In the genomic region with DNA sequence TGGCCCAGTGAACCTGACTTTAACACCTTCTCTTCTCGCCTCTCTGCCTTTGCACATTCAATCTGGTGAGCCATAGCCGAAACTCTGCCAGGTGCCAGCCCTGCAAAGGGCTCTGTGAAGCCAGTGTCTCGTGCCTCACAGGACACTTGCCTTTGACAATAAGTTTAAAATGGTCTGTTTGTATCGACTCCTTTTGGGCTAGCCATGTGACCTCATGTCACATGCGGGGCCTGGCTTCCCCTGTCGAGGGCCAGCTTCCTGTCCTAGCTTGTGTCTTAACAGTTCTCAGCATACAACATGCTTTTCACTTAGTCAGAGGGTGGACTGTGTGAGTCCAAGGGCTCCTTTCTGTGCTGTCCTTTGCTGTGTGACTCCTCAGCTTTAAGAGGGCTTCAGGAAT, we compare ENCODE assay signal across 35 mouse cellular contexts. TPM values are rescaled to one million over a fixed set of nuclear protein-coding genes. Genes with fewer than 3 reads are reported as not detected.
DNase-seq lines count a peak whose midpoint lies in the region; ATAC-seq and TF ChIP-seq lines count a peak whose summit lies in the region.
"Had no signal": no experiment of that assay in that cellular context is flagged by ENCODE, and none has a peak within 500 bp of the region (broad histone marks: within the 10 kb centered on the region; RNA-seq: fewer than 3 reads in every experiment).

No protein-coding gene starts in this region.

- peaks cover 13% of the 10 kb centered on the region for H3K27me3 ChIP-seq in heart, embryonic 12.5 days (replicated peaks)
- H3K27me3 ChIP-seq in megakaryocyte, embryonic 14.5 days (replicated peaks) = peaks cover 2% of the 10 kb centered on the region
- H3K27me3 ChIP-seq: lung, embryonic 15.5 days had no signal

- peak; percentile 92 for DNase-seq in heart, adult 11 months
- peak; percentile 3 for DNase-seq in right cerebral cortex, postnatal 25 days
- DNase-seq in right cerebral cortex, postnatal 36 days (ENCODE audit: low spot score in 2 of 2) = no peak
- DNase-seq in spleen, adult 12 weeks (ENCODE audit: low spot score) = no peak
- DNase-seq in adrenal gland, postnatal 36 days = no peak
- DNase-seq: adrenal gland, adult 8-10 months; cerebellum, adult 11-12 months; gastrocnemius, postnatal 14 days; kidney, adult 2 months; kidney, postnatal 4 days; liver; midbrain, embryonic 14.5 days; right cerebral cortex, postnatal 4 days; thymus, postnatal 14 days had no signal

- WGBS in heart, embryonic 12.5 days = 64% methylated on average over 6 of the region's 6 CpGs

- H3K4me3 ChIP-seq in heart, embryonic 12.5 days = no peak overlapping the region
- H3K4me3 ChIP-seq in bone marrow macrophage, adult 2 months (ENCODE audit: insufficient read depth, low read length) = no peak overlapping the region
- peak overlapping the region; percentile 9 for H3K4me3 ChIP-seq in megakaryocyte, embryonic 14.5 days (replicated peaks)
- H3K4me3 ChIP-seq: heart, embryonic 10.5 days; liver, embryonic 15.5 days; lung, embryonic 15.5 days had no signal

- TF ChIP-seq POLR2A in bone marrow macrophage, adult 2 months (IDR thresholded peaks at IDR 0.05; ENCODE audit: borderline replicate concordance, low read depth, low read length) = no peak

- H3K9ac ChIP-seq in heart, embryonic 12.5 days = no peak overlapping the region
- H3K9ac ChIP-seq: hindbrain, embryonic 14.5 days; liver, embryonic 15.5 days; lung, embryonic 15.5 days had no signal

- no peak for ATAC-seq in heart, embryonic 12.5 days (ENCODE audit: insufficient number of reproducible peaks, low FRiP score)
- ATAC-seq: CD4-positive, CD25-positive, alpha-beta regulatory T cell, adult 4 months; forebrain, embryonic 14.5 days had no signal

- no peak for TF ChIP-seq CTCF in bone marrow macrophage, adult 2 months (IDR thresholded peaks at IDR 0.05; ENCODE audit: low read depth, low read length)

- no peaks in the 10 kb centered on the region for H3K36me3 ChIP-seq in heart, embryonic 12.5 days
- peaks cover 64% of the 10 kb centered on the region for H3K36me3 ChIP-seq in megakaryocyte, embryonic 14.5 days (replicated peaks; ENCODE audit: low read length)
- H3K36me3 ChIP-seq: heart, embryonic 10.5 days; liver, embryonic 15.5 days; lung, embryonic 15.5 days had no signal

- H3K4me1 ChIP-seq in heart, embryonic 12.5 days (replicated peaks) = peaks cover 4% of the 10 kb centered on the region; the same call in 1 of the 2 replicates
- H3K4me1 ChIP-seq in bone marrow macrophage, adult 2 months (ENCODE audit: control insufficient read depth, insufficient read depth, low read length) = peaks cover 48% of the 10 kb centered on the region
- peaks cover 47% of the 10 kb centered on the region for H3K4me1 ChIP-seq in megakaryocyte, embryonic 14.5 days

- H3K27ac ChIP-seq in heart, embryonic 12.5 days (ENCODE audit: poor library complexity, severe bottlenecking) = no peak overlapping the region
- peak overlapping the region; percentile 92 for H3K27ac ChIP-seq in bone marrow macrophage, adult 2 months (ENCODE audit: insufficient read depth, low read depth, low read length)
- H3K27ac ChIP-seq: heart, embryonic 10.5 days; hindbrain, embryonic 14.5 days; kidney, postnatal 0 days; liver, embryonic 15.5 days; lung, embryonic 15.5 days had no signal

- H3K4me2 ChIP-seq in heart, embryonic 12.5 days = no peak overlapping the region
- H3K4me2 ChIP-seq: hindbrain, embryonic 14.5 days; liver, embryonic 15.5 days; lung, embryonic 15.5 days had no signal

- H3K9me3 ChIP-seq in heart, embryonic 12.5 days (replicated peaks) = no peaks in the 10 kb centered on the region
- H3K9me3 ChIP-seq in megakaryocyte, embryonic 14.5 days = no peaks in the 10 kb centered on the region
- H3K9me3 ChIP-seq: heart, embryonic 10.5 days; liver, embryonic 15.5 days; lung, embryonic 15.5 days had no signal

RNA-seq across cellular contexts. Expression of a gene that starts 6.2 kb away (rescaled TPM):
- 4.5 and 4.7 TPM in 2 replicates for polyA plus RNA-seq in heart, embryonic 12.5 days (2016; fragmentation: Nextera tagmentation; extraction: Ambion mirVana)
- 84.2 and 87.6 TPM in 2 replicates for polyA plus RNA-seq in bone marrow macrophage, adult 2 months (2012; ENCODE audit: insufficient read depth, insufficient read length, missing spikeins)
- 16.5 and 28.6 TPM in 2 replicates for polyA plus RNA-seq in megakaryocyte, embryonic 14.5 days (2012; ENCODE audit: insufficient read depth, low replicate concordance)
- 10 to 100 TPM; 28.1 to 30.1 TPM for total RNA-seq in adrenal gland, postnatal 36 days (2021)

RNA-seq across cellular contexts. Expression of a gene that starts 20.2 kb away (rescaled TPM):
- polyA plus RNA-seq in heart, embryonic 12.5 days (2016; fragmentation: Nextera tagmentation; extraction: Ambion mirVana) = 1.6 and 2.0 TPM in 2 replicates
- polyA plus RNA-seq in bone marrow macrophage, adult 2 months (2012; ENCODE audit: insufficient read depth, insufficient read length, missing spikeins) = 21.8 TPM in 2 replicates
- 5.6 TPM in 1 of 2 replicates, not detected in the other for polyA plus RNA-seq in megakaryocyte, embryonic 14.5 days (2012; ENCODE audit: insufficient read depth, low replicate concordance)
- 1 to 10 TPM; 2.4 to 2.8 TPM for total RNA-seq in adrenal gland, postnatal 36 days (2021)

RNA-seq across cellular contexts. Expression of a gene that starts 31.1 kb away (rescaled TPM):
- polyA plus RNA-seq in heart, embryonic 12.5 days (2016; fragmentation: Nextera tagmentation; extraction: Ambion mirVana) = 16.6 and 19.4 TPM in 2 replicates
- polyA plus RNA-seq in bone marrow macrophage, adult 2 months (2012; ENCODE audit: insufficient read depth, insufficient read length, missing spikeins) = 77.5 and 93.5 TPM in 2 replicates
- polyA plus RNA-seq in megakaryocyte, embryonic 14.5 days (2012; ENCODE audit: insufficient read depth, low replicate concordance) = 67.5 and 91.7 TPM in 2 replicates
- total RNA-seq in adrenal gland, postnatal 36 days (2021) = 10 to 100 TPM; 50.2 to 54.4 TPM

RNA-seq across cellular contexts. Expression of a gene that starts 43.3 kb away (rescaled TPM):
- 12.6 and 15.6 TPM in 2 replicates for polyA plus RNA-seq in heart, embryonic 12.5 days (2016; fragmentation: Nextera tagmentation; extraction: Ambion mirVana)
- 250 and 278 TPM in 2 replicates for polyA plus RNA-seq in bone marrow macrophage, adult 2 months (2012; ENCODE audit: insufficient read depth, insufficient read length, missing spikeins)
- polyA plus RNA-seq in megakaryocyte, embryonic 14.5 days (2012; ENCODE audit: insufficient read depth, low replicate concordance) = 265 and 541 TPM in 2 replicates
- 10 to 100 TPM; 48.1 to 53.1 TPM for total RNA-seq in adrenal gland, postnatal 36 days (2021)

RNA-seq across cellular contexts. Expression of a gene that starts 48.6 kb away (rescaled TPM):
- polyA plus RNA-seq in heart, embryonic 12.5 days (2016; fragmentation: Nextera tagmentation; extraction: Ambion mirVana) = not detected in 2 replicates
- polyA plus RNA-seq in bone marrow macrophage, adult 2 months (2012; ENCODE audit: insufficient read depth, insufficient read length, missing spikeins) = not detected in 2 replicates
- polyA plus RNA-seq in megakaryocyte, embryonic 14.5 days (2012; ENCODE audit: insufficient read depth, low replicate concordance) = 8.5 and 73.0 TPM in 2 replicates
- not detected for total RNA-seq in adrenal gland, postnatal 36 days (2021)
- total RNA-seq: adrenal gland, adult 8-10 months; gastrocnemius, postnatal 14 days; granulocyte monocyte progenitor cell, adult 5-6 weeks; hematopoietic stem cell, adult 5-6 weeks; layer of hippocampus, adult 8-10 months; layer of hippocampus, postnatal 25 days; left cerebral cortex, adult 8-10 months; left cerebral cortex, postnatal 36 days; neutrophil, adult 5-6 weeks had no signal
- polyA plus RNA-seq: CD4-positive, CD25-positive, alpha-beta regulatory T cell, adult 4 months; cortical plate, adult 2 months; embryonic facial prominence, embryonic 11.5 days; forebrain, embryonic 14.5 days; heart, embryonic 10.5 days; heart, embryonic 16.5 days; hindbrain, embryonic 14.5 days; kidney, postnatal 0 days; liver, embryonic 15.5 days; lung, embryonic 15.5 days; midbrain, embryonic 14.5 days; neural tube, embryonic 11.5 days had no signal

Comparison
In these comparisons a context has a peak if more than half of its experiments do, and no peak if none do; other contexts are left out.
1. DNase-seq: peak in heart, adult 11 months (single experiment) and right cerebral cortex, postnatal 25 days (single experiment); none in right cerebral cortex, postnatal 36 days (0 of 2), spleen, adult 12 weeks (single experiment) and adrenal gland, postnatal 36 days (0 of 2).